Mouse (Mus musculus) hindbrain, postnatal 0 days (tissue): ENCODE results near the gene Fcho1. TPM values are rescaled to one million over a fixed set of nuclear protein-coding genes. Genes with fewer than 3 reads are reported as not detected.

Experiments used
- ATAC-seq: fragments of 200-750 bp; cut with Nextera tagmentation; 2 replicates; pipeline ENCODE4 v1.8.0; 2017; ENCODE audit warnings: mild to moderate bottlenecking, moderate TSS enrichment, moderate library complexity
- DNase-seq: peaks from one replicate; pipeline ENCODE4 v3.0.0-alpha.2; 2015; ENCODE audit warnings: low spot score
- H3K27ac ChIP-seq: fragments of 300-500 bp; sonication (generic); 2 replicates; pipeline ENCODE4 v1.5.1; 2014; ENCODE audit warnings: mild to moderate bottlenecking
- H3K27me3 ChIP-seq: fragments of 300-500 bp; sonication (generic); 2 replicates; pipeline ENCODE4 v1.6.1; 2014; ENCODE audit warnings: low read length, mixed read lengths; ENCODE audit not compliant: insufficient read depth
- H3K36me3 ChIP-seq: fragments of 300-500 bp; sonication (generic); 2 replicates; pipeline ENCODE4 v1.6.1; 2014; ENCODE audit warnings: low read length, mixed read lengths; ENCODE audit not compliant: insufficient read depth
- H3K4me1 ChIP-seq: fragments of 300-500 bp; sonication (generic); 2 replicates; pipeline ENCODE4 v1.6.1; 2014; ENCODE audit warnings: antibody characterized with exemption, low read length, mixed read lengths; ENCODE audit not compliant: insufficient read depth
- H3K4me2 ChIP-seq: fragments of 300-500 bp; sonication (generic); 2 replicates; pipeline ENCODE4 v1.6.1; 2014; ENCODE audit warnings: low read depth, mild to moderate bottlenecking, low read length, moderate library complexity, mixed read lengths
- H3K4me3 ChIP-seq: fragments of 300-500 bp; sonication (generic); 2 replicates; pipeline ENCODE4 v1.5.1; 2014; ENCODE audit warnings: low read length
- H3K9ac ChIP-seq: fragments of 300-500 bp; sonication (generic); replicated peaks from 2 replicates; pipeline ENCODE4 v1.6.1; 2014; ENCODE audit warnings: mild to moderate bottlenecking, low read length, moderate library complexity, mixed read lengths
- H3K9me3 ChIP-seq: fragments of 300-500 bp; sonication (generic); 2 replicates; pipeline ENCODE4 v1.6.1; 2016; ENCODE audit warnings: low read length, mixed read lengths
- CTCF ChIP-seq: IDR thresholded peaks from 2 replicates; pipeline ENCODE4 v1.5.1; 2016; ENCODE audit warnings: antibody characterized with exemption, control low read depth, low read depth
- WGBS: fragments of 180-500 bp; shearing (Covaris S2); extraction: QIAGEN DNeasy Blood & Tissue Kit; methylation state at CpG from one replicate; pipeline ENCODE4 v1.1.7; 2014; 5-methylcytosine and 5-hydroxymethylcytosine counted together
- polyA plus RNA-seq: library from polyadenylated mRNA; unstranded; fragments of >200 nt; fragmentation: Nextera tagmentation; extraction: Ambion mirVana; gene quantifications from 2 replicates; pipeline ENCODE4 v1.2.1, GENCODE M21; 2015
- total RNA-seq: library from RNA; depleted of rRNA; stranded (reverse); fragments of >200 nt; gene quantifications from 2 replicates; pipeline ENCODE4 v1.2.3, GENCODE M21; 2014

Gene Fcho1
- total and polyA plus RNA-seq, 2 experiments from 2014 or later: 65.8 to 99.0 TPM

GRCm38 (mm10) chr8:71728826-71729620 is 3.5 kb upstream of the Fcho1 start:
- H3K4me1 ChIP-seq: peaks cover 10% of the 10 kb centered on the region
- H3K9me3 ChIP-seq: no peaks in the 10 kb centered on the region
- peak; percentile 59 for DNase-seq
- H3K27ac ChIP-seq: peak overlapping the region; percentile 78
- 5% methylated on average over 14 of the region's 16 CpGs for WGBS
- H3K4me2 ChIP-seq: peak overlapping the region; percentile 72
- TF ChIP-seq CTCF: no peak
- peak; percentile 39; the same call in 1 of the 2 replicates for ATAC-seq
- no peaks in the 10 kb centered on the region for H3K27me3 ChIP-seq
- peak overlapping the region; percentile 38 for H3K4me3 ChIP-seq
- H3K9ac ChIP-seq: peak overlapping the region; percentile 58
- H3K36me3 ChIP-seq: no peaks in the 10 kb centered on the region

- no peak for TF ChIP-seq CTCF
- DNase-seq (peak; percentile 87), ATAC-seq (peak; percentile 75)
- Histone ChIP-seq H3K9me3 (no peaks in the 10 kb centered on the region), H3K4me3 (peak overlapping the region; percentile 38), H3K27me3 (no peaks in the 10 kb centered on the region), H3K36me3 (no peaks in the 10 kb centered on the region), H3K4me2 (peak overlapping the region; percentile 72), H3K9ac (peak overlapping the region; percentile 58), H3K4me1 (peaks cover 12% of the 10 kb centered on the region), H3K27ac (peak overlapping the region; percentile 78)
- 6% methylated on average over 21 of the region's 21 CpGs for WGBS
These were observed 2.8 kb upstream of the Fcho1 start for GRCm38 (mm10) chr8:71728240-71728785.

- Histone ChIP-seq H3K36me3 (no peaks in the 10 kb centered on the region), H3K4me1 (peaks cover 33% of the 10 kb centered on the region), H3K9me3 (no peaks in the 10 kb centered on the region), H3K9ac (peak overlapping the region; percentile 85), H3K27me3 (no peaks in the 10 kb centered on the region), H3K4me2 (peak overlapping the region; percentile 76), H3K4me3 (peak overlapping the region; percentile 63), H3K27ac (peak overlapping the region; percentile 9; the same call in 1 of the 2 replicates)
- no peak for TF ChIP-seq CTCF
- 59% methylated on average over 4 of the region's 4 CpGs for WGBS
- ATAC-seq: no peak
- no peak for DNase-seq
These were observed 1.1 kb downstream of the Fcho1 start for GRCm38 (mm10) chr8:71724389-71724788.

- TF ChIP-seq CTCF: no peak
- Histone ChIP-seq H3K9me3 (no peaks in the 10 kb centered on the region), H3K27ac (no peak overlapping the region), H3K36me3 (no peaks in the 10 kb centered on the region), H3K9ac (no peak overlapping the region), H3K4me2 (no peak overlapping the region), H3K4me3 (no peak overlapping the region), H3K4me1 (peaks cover 45% of the 10 kb centered on the region), H3K27me3 (no peaks in the 10 kb centered on the region)
- DNase-seq (no peak), ATAC-seq (no peak)
- 75% methylated on average over 14 of the region's 14 CpGs for WGBS
These were observed 2.4 kb downstream of the Fcho1 start for GRCm38 (mm10) chr8:71723047-71723551.

- H3K4me1 ChIP-seq: peaks cover 42% of the 10 kb centered on the region
- H3K27me3 ChIP-seq: no peaks in the 10 kb centered on the region
- H3K9ac ChIP-seq: 0 out of 2 replicates have a peak overlapping the region, but pooled peaks have one; percentile 5
- H3K36me3 ChIP-seq: peaks cover 18% of the 10 kb centered on the region
- ATAC-seq (peak; percentile 76), DNase-seq (peak; percentile 92)
- peak overlapping the region; percentile 5 for H3K27ac ChIP-seq
- peak; percentile 17; the same call in 1 of the 2 replicates for TF ChIP-seq CTCF
- 24% methylated on average over 7 of the region's 7 CpGs for WGBS
- H3K9me3 ChIP-seq: no peaks in the 10 kb centered on the region
- H3K4me3 ChIP-seq: no peak overlapping the region
- H3K4me2 ChIP-seq: peak overlapping the region; percentile 14
These were observed 5.5 kb downstream of the Fcho1 start for GRCm38 (mm10) chr8:71719928-71720457.

- no peak for TF ChIP-seq CTCF
- Histone ChIP-seq H3K9ac (no peak overlapping the region), H3K36me3 (peaks cover 24% of the 10 kb centered on the region), H3K27ac (peak overlapping the region; percentile 5), H3K4me3 (no peak overlapping the region), H3K4me1 (peaks cover 38% of the 10 kb centered on the region), H3K9me3 (no peaks in the 10 kb centered on the region), H3K27me3 (no peaks in the 10 kb centered on the region), H3K4me2 (no peak overlapping the region)
- DNase-seq: peak; percentile 81
- 17% methylated on average over 4 of the region's 4 CpGs for WGBS
- ATAC-seq: peak; percentile 18; the same call in 1 of the 2 replicates
These were observed 6.3 kb downstream of the Fcho1 start for GRCm38 (mm10) chr8:71719218-71719617.
